Mouse (Mus musculus) left cerebral cortex, adult 18-20 months (tissue): ENCODE measurements at regions not wholly inside any gene's neighbourhood (a gene's known extent, or its start where the extent isn't known, plus 50 kb on each side); places are given as distances from the start of the nearest gene placed in this dataset.
A peak's percentile ranks its signal among the peaks of the same experiment; 100 is the strongest.

ENCODE experiments used
- DNase-seq, 2 experiments: peaks; one replicate each; pipeline ENCODE4 v3.0.0; 2021 to 2022; ENCODE audit warnings: low spot score in 2 of 2, mixed read lengths in 1 of 2

DNA sequence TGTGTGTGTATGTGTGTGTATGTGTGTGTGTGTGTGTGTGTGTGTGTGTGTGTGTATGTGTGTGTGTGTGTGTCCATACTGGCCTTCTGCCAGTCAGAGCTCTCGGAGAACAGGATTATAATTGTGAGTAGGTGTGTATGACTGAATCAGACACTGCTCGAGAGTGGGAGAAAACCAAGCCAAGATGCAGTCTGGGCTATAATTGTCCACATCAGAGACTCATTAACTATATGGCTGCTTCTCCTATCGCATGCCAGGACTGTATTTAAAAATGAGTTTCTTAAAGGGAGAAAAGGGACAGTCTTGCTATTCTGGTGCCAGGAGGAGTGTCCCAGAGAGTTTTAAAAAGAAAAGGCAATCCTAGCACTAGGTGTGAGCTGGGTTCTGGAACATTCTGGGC, 58.7 kb upstream of the Adpgk start:
- peak; percentile 14 to 30 for DNase-seq

DNA sequence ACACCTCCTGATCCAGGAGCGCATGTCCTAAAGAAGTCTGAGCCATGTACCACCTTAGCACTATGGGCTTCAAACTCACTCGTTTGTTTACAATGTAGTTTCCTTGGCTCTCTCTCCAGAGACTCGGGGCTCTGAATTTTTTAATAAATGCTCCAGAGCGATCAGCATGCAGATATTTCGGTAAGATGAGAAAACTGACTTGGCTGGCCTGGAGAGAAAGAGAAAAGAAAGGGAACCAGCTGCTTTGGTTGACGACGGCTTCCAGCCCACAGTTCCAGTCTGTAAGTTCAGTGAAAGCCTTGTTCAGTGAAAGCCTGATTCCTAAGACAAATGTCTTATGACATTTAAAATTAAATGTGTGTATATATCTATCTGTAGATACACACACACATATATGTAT, 59.4 kb upstream of the Adpgk start:
- peak in 1 of 2 experiments; percentile 9 for DNase-seq

DNA sequence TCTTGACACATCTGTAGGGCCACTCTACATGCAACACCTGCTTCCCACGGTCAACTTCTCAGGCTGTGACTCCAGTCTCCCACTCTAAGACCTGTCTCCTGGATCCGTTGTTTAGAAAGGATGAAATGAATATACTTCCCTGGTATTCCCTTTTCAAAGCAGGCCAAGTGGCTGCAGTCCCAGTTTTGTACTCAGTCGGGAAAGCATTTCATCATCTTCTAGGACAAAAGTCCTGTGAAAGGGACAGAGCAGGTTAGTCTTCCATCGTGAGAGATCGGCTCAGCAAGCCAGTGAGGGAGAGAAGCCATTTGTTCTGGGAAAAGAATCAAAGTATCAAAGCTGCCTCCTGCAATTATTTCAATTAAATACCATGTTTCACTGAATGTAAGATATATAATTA, 60.2 kb upstream of the Adpgk start:
- DNase-seq: no peak

DNA sequence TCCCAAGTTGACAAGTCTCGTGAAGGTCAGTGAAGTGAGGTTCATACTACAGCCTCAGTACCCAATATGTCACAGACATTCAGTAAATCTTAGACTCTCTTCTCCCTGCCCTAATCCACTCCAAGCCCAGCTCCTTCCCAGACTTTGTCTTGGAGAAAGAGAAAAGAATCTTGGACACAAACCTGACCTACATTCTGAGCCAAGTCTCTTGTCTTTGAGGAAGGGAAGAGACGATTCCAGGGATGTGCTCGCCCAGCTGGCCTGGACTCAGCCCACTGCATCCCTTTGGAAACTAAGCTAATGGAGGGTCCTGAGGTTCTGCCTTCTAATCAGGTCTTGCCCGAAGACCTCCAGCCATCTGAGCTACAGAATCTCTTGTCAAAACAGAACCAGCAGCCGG, 61.2 kb upstream of the Adpgk start:
- no peak for DNase-seq

DNA sequence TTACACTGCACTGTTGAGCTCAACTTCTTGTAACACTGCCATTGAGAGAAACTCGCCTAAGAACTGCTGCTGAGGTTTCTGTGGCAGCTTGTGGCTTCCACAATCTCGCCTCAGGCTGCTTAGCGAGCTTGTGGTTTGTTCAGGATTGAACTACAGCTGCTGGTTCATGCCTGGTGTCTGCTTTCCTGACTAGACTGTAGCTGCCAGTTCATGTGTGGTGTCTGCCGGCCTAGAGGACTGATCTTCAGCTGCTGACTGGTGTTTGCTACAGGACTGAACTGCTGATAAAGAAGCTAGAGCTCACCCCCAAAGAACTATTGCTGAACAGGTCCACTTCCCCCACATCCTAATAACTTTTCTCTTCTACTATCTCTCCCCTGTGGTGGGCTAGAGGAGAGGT, 63.4 kb upstream of the Adpgk start:
- no peak for DNase-seq

DNA sequence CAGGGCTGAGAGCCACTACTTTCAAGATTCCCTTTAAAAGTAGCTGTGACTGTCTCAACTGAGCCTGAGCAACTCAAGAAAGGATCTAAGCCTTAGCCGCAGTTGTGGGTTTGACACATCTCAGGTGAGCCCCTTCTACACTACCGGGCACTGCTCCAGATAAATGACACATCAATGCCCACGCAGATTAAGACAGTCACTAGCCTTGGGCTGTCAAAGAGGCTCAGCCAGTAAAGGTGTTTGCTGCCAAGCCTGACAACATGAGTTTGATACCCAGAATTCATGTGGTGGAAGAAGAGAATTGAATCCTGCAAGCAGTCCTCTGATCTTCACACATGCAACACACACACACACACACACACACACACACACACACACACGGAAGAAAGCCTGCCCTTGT, 65.0 kb upstream of the Adpgk start:
- DNase-seq: no peak

DNA sequence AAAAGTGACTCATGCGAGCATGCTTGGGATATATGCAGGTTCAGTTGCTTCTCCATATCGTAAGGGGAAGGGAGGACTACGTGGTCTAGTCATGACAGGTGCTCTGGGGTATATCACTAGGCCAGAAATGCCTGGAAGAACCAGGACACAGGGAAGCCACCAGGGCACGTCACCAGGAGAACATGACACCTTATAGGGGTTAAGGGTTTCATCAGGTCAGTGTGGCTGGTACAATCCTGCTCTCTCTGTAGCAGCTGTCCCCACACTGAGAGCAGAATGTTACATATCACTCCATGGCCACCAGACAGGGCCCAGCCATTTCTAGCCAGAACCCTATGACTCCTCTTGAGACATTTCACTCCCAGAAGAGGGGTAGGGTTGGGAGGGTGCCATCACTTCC, 72.1 kb upstream of the Adpgk start:
- no peak for DNase-seq

DNA sequence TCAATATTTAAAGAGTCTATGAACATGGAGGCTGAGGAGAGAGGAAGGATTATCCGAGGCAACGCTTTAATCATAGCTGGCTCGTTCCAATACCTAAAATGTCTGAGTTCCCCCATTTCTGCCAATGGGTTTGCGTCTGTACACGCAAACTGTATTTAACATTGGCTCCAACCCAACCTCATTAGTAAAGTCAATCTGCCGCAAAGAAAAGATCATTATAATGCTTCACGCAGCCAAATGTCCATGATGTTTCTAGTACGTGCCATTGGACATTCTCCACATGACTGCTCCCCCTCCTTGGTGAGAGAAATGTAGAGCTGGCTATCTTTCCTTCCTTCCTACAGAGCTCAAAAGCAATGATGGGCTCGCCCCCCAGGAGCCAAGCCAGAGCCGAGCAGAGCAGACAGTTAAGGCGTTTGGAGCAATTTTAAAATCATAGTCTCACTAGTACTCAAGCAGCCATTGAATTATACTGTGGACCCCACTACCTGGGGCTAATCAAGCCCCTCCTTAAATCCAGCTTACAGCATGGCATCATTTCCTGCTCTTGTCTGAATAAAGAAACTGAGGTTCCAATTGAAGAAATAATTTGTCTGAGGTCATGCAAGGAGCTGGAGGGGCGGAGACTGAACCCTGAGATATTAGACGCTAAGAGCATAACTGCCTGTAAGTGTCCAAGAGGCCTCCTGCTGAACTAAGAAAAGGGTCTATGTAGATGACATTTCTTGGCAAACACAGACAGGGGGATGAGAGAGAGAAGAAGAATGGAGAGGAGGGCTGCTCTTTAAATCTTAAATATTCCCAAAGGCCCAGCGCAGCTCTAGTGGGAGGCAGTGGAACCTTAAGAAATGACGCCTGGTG, 88.5 kb upstream of the Adpgk start:
- no peak for DNase-seq

DNA sequence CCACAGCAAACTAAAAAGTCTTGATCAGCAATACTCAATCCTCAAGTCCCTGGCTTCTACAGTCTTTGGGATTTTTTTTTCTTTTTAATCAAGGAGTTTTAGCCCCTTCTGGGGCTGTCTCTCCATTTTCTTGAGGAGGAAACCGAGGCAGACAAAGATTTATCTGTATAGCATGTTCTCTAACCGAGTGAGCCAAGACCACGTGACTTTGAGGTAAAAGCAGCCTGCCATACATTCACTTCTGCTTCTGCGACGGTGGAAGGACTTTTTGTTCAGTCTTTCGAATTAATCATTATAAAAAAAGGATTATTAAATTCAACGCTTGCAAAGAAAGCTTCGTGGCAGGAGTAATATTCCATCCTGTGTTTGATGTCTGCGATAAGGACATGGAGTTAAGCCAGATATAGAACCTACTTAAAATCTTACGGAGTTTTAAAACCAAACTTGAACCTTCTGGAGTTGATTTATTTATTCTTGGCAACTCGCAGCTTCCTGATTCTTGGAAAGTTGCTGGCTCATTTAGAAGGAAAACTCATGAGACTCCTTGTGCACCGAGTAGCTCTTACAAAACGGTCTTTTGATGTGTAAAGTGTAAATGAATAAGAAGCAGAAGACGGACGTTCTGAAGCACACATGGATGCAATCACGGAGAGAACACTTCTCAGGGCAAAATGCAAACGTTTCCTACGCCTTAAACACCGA, 91.7 kb upstream of the Adpgk start:
- DNase-seq: no peak

DNA sequence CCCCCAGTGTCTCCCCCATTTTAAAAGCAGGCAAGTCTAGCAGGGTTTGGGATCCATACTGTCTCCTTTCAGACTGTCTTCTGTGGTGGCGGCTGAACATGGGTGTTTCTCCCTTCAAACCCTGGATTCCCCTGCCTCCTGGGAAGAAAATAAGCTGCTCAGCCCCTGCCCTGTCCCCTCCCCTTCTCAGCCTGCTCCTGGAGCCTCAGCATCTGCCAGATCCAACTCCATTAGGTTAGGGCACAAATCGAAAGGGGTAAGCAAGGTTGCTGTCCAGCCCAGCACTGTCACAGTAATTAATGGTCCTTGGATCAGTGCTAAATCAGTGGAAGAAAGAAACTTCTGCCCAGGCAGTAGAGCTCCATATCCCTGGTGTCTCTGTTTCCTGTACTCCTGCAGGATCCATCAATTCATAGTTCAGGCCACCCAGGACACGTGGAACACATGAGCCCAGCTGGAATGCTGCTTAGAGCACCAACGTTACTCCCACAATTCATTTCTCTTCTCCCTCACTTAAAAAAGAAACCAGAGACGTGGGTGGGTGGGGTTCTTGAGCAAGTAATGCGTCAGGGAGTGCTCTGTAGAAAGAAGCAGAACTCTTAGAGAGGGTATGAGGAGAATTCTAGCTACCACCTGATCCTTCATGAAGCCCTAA, 93.0 kb upstream of the Adpgk start:
- DNase-seq: peak; percentile 32 to 36

DNA sequence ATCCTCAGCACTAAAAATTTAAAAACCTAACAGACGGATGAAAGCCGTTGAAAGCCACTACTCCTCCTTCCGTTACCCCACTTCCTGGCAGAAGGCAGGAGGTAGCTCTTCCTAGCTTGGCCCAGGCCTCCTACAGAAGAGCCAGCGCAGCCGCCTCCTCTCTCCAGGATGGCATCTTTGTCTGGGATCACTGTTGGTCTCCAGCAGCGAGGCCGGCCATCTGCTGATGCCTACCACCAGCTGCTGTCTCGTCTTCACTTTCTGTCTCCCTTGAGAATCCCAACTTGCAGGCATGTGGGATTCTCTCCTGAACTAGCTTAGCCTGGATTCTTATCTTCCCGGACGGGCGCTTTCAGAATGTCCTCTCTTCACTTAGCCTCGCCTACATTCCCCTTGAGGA, 93.9 kb upstream of the Adpgk start:
- DNase-seq: peak; percentile 73 to 81

DNA sequence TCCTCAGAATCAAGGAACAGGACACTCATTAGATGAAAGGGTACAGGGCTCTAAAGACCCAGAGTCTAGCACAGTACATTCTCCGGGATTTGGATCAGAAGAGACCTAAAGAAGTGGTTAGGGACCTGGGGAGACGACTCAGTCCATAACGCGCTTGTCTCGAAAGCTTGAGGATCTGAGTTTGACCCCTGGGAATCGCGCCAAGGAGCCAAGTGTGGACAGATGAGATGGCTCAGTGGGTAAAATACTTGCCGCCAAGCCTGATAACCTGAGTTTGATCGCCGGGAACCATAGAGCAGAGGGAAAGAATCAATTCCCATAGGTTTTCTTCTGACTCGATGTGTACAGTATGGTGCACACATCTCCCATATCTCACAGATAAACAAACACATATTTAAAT, 97.4 kb upstream of the Adpgk start:
- DNase-seq: no peak

DNA sequence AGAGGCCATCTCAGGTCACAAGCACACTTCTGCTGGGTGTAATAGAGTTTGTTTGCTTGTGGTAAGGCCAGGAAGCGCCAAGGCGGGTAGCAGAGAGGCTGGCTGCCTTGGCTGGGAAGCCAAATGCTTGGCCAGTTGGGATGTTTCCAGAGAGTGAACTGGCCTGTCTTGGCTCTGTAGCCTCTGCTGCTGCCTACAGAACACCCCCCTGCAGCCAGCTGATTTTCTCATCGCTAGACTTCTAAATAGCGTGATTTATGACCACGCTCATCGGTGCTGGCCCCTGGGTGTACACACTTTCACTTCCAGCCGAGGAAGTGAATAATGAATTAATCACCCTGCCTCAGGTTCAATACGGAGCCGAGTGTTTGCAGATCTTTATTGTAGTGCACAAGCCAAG, 102.2 kb upstream of the Adpgk start:
- DNase-seq: peak in 1 of 2 experiments; percentile 17

DNA sequence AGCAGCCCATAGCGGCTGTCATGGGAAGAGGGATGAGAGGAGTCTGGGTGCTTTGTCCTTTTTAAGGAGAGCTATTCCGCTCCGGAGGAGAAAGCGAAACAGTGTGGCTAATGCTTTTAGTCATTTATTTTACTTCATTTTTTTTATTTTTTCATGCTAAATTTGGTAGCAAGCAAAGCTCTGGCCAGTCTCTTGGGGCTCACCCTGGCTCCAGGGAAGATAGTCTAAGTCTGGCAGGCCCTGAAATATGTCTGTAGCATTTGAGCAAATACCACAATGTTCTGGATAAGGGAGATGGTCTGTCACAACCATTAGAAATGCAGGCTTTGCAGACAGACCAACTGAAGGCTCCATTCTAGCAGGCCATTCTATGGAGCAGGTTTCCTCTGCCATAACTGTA, 102.9 kb upstream of the Adpgk start:
- DNase-seq: no peak

DNA sequence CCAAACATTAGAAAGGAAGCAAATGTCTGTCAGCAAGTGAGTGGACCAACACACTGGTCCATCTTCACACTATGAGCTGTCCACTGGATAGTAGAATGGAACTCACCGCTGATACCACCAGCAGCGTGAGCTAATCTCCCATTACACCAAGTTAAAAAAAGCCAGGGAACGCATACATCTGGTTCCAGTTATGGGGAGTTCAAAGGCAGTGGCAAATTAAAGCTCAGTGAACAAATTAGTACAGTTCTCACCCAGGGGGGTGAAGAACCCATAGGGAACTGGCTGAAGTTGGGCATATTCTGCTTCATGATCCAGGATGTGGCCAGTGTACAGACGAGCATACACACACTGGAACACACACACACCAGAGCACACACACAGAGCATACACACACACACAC, 105.0 kb upstream of the Adpgk start:
- DNase-seq: no peak

DNA sequence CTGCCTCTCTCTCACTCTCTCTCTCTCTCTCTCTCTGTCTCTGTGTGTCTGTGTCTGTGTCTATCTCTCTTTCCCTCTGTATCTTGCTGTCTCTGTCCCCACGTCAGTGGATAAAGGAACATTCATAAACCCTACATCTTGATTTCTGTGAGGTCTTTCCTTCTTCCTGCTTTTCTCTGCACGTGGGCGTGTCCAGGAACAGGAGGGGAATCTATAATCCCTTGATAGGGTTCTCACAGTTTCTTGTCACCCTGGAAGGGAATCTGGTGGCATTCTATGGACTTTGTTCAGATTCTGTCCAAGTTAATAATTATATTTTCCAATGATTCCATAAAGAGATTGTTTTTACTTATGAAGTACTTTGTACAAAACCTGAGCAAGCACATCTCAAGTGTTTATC, 107.3 kb upstream of the Adpgk start:
- DNase-seq: no peak

DNA sequence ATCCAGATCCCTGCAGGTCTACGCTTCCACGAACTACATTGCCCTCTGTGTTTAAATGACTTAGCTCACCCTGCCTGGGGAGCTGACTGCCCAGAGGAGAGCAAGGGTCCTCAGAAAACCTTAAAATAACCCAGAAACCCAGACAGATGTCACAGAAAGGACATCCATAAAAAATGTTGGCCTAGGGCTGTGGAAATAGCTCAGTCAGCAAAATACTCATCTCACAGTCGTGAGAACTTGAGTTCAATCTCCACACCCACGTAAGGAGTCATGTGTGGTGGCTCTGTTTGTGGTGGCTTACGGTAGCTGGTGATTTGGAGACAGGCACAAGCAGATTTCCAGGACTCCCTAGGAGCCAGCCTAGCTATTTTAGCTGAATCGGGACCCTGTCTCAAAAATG, 108.5 kb upstream of the Adpgk start:
- peak in 1 of 2 experiments; percentile 4 for DNase-seq

DNA sequence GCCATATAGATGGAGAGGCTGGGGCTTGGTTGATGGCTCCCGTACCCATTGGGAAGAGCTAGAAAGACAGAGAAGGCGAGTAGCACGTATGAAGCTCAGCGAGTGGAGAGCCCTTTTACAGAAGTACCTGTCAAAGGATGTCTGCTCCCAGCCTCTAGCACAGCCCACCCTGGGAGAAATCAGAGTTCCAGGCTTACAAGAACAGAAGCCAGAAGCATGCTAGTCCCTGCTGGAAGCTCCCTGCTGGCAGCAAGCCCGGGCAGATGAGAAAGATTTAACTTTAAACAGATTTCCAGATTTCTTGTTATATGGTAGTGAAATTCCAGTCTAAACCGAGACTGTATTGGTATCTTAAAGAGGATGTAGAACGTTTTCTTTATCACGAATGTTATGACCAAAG, 108.9 kb upstream of the Adpgk start:
- peak; percentile 70 to 76 for DNase-seq

DNA sequence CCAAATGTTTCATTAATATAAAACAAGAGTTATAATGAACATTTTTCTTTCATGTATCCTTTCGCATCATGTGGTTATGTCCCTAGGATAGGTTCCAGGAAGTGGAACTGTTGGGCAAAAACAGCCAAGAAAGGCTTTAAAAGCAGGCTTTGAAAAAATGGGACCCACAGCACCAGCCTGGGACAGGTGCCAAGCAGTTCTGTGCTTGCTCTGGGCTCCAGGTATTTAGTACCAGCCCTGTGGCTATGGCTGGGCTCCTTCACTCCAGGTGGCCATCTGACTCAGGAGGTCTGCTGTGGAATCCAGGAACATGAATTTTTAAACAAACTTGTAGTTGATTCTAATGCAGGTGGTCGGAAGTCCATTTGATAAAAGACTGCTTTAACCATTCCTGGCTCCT, 119.8 kb upstream of the Adpgk start:
- no peak for DNase-seq

DNA sequence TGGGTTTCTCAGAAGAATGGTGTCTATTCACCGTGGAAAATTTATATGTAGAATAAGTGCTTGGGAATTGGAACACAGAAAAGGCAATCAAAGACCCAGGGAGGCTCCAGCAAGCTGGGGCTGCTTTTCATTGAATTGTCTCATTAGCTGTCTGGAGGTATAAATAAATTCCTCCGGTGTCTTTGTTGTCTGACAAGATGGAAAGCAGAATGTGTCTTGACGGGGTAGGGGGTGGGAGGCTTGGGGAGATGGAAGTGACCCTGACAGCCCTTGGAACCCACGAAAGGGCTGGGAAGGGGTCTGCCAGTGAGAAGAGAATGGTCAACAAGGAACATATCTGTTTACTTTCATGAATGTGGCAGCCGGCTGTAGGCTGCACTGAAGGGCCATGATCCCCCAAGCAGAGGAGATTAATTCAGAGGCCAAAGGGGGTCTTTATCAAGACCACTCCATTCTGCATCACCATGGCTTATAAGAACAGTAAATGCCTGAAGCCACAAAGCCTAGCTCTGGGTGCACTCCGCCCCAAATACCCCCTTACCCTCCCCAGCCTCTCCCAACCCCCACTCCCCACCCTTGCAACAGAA, 127.2 kb upstream of the Neo1 start:
- no peak for DNase-seq

DNA sequence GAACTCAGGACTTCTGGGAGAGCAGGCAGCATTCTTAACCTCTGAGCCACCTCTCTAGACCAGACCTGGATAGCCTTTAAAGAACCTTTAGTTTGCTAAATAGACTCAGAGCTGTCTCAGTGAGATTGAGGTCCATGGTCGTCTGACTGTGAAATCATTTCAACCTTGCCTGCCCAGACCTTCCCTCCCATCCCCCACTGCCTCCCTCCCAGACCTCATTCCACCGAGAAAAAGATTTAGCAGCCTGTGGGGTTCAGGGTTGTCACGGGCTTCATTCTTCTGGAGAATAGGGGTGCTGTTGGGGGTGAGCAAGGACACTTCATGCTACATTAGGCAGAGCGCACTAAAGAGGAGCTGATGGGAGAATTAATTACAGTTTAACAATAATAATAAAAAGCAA, 126.7 kb upstream of the Neo1 start:
- DNase-seq: no peak

DNA sequence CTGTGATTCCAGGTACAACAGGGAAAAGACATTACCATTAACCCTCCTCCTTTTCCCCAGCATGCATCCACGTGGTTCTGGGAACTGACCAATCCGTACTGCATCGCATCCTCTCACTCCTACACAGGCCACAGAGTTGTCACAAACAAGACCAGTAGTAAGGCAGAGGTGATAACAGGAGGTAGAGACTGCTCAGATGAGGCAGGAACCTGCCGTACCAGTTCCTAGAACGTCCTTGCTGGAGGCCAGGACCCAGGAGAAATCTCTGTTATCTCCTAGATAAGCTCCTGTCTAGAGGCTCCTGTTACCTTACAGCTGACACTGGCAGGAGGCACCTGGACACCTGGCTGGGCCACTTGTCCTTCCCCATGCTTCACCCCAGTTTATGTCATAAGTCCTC, 121.4 kb upstream of the Neo1 start:
- DNase-seq: no peak
